Mouse (Mus musculus) B cell, adult 2 months (primary cell): ENCODE data around the gene En2.
A peak's percentile ranks its signal among the peaks of the same experiment; 100 is the strongest.

Experiments
- DNase-seq, 2 experiments: peaks; one replicate each; pipeline ENCODE4 v3.0.0; 2022

Gene En2

GRCm38 (mm10) chr5:28161383-28161937, 4.0 kb upstream of the En2 start:
- DNase-seq: no peak

GRCm38 (mm10) chr5:28161938-28162402, 3.5 kb upstream of the En2 start:
- no peak for DNase-seq

GRCm38 (mm10) chr5:28163926-28164325, 1.6 kb upstream of the En2 start:
- no peak for DNase-seq

- DNase-seq: peak in 1 of 2 experiments; percentile 27
Measured at GRCm38 (mm10) chr5:28166256-28167231, 1.1 kb downstream of the En2 start.

- DNase-seq: no peak
Measured at GRCm38 (mm10) chr5:28167611-28168252, 2.2 kb downstream of the En2 start.

- DNase-seq: peak; percentile 28 to 40
Measured at GRCm38 (mm10) chr5:28168253-28169165, 3.0 kb downstream of the En2 start.

GRCm38 (mm10) chr5:28169166-28169801, 3.8 kb downstream of the En2 start:
- DNase-seq: no peak

GRCm38 (mm10) chr5:28170081-28170480, 4.6 kb downstream of the En2 start:
- DNase-seq: no peak

- no peak for DNase-seq
Measured at GRCm38 (mm10) chr5:28170892-28171291, 5.4 kb downstream of the En2 start.

GRCm38 (mm10) chr5:28171667-28172066, 6.2 kb downstream of the En2 start:
- DNase-seq: no peak

- no peak for DNase-seq
Measured at GRCm38 (mm10) chr5:28172261-28172920, 6.9 kb downstream of the En2 start.

- DNase-seq: no peak
Measured at GRCm38 (mm10) chr5:28172921-28173670, 7.6 kb downstream of the En2 start.

GRCm38 (mm10) chr5:28173674-28174073, 8.2 kb downstream of the En2 start:
- no peak for DNase-seq

- no peak for DNase-seq
Measured at GRCm38 (mm10) chr5:28174086-28174485, 8.6 kb downstream of the En2 start.

- DNase-seq: no peak
Measured at GRCm38 (mm10) chr5:28174876-28175569, 9.5 kb downstream of the En2 start.

- DNase-seq: no peak
Measured at GRCm38 (mm10) chr5:28175570-28175919, 10.1 kb downstream of the En2 start.

GRCm38 (mm10) chr5:28176023-28176422, 10.5 kb downstream of the En2 start:
- DNase-seq: no peak

- no peak for DNase-seq
Measured at GRCm38 (mm10) chr5:28176585-28176984, 11.1 kb downstream of the En2 start.

GRCm38 (mm10) chr5:28178322-28178721, 12.8 kb downstream of the En2 start:
- DNase-seq: no peak

- no peak for DNase-seq
Measured at GRCm38 (mm10) chr5:28179237-28179790, 13.8 kb downstream of the En2 start.
